Mouse (Mus musculus) ES-Bruce4 (cell line): Measurements from ENCODE around the gene Galnt6. TPM values are rescaled to one million over a fixed set of nuclear protein-coding genes. Genes with fewer than 3 reads are reported as not detected.

Experiments used
- H3K27ac ChIP-seq: 2 replicates; pipeline ENCODE4 v1.5.1; 2012; ENCODE audit warnings: low read length, inconsistent platforms; ENCODE audit not compliant: insufficient read depth
- H3K27me3 ChIP-seq: 2 replicates; pipeline ENCODE4 v1.6.1; 2012; ENCODE audit warnings: mild to moderate bottlenecking, low read length, inconsistent platforms; ENCODE audit not compliant: control insufficient read depth, poor library complexity, insufficient read depth, severe bottlenecking
- H3K36me3 ChIP-seq: 2 replicates; pipeline ENCODE4 v1.6.1; 2012; ENCODE audit warnings: inconsistent platforms, mild to moderate bottlenecking, low read length, moderate library complexity; ENCODE audit not compliant: control insufficient read depth, poor library complexity, insufficient read depth, severe bottlenecking
- H3K4me1 ChIP-seq: one replicate; pipeline ENCODE4 v1.8.1; 2011; ENCODE audit warnings: low read length; ENCODE audit not compliant: control insufficient read depth, insufficient read depth
- H3K4me3 ChIP-seq: 2 replicates; pipeline ENCODE4 v1.5.1; 2011; ENCODE audit warnings: low read depth, mild to moderate bottlenecking, low read length
- H3K9ac ChIP-seq: 2 replicates; pipeline ENCODE4 v1.6.1; 2012; ENCODE audit warnings: low read depth, mild to moderate bottlenecking, inconsistent platforms; ENCODE audit not compliant: poor library complexity, severe bottlenecking
- H3K9me3 ChIP-seq: replicated peaks from 2 replicates; pipeline ENCODE4 v1.6.1; 2012; ENCODE audit warnings: mild to moderate bottlenecking, low read length, inconsistent platforms; ENCODE audit not compliant: control insufficient read depth, poor library complexity, insufficient read depth, severe bottlenecking
- CTCF ChIP-seq: IDR thresholded peaks from one replicate; pipeline ENCODE4 v1.8.1; 2011; ENCODE audit warnings: low read depth, low read length
- EP300 ChIP-seq: IDR thresholded peaks from 2 replicates; pipeline ENCODE4 v1.6.1; 2011; ENCODE audit warnings: low read depth, low read length; ENCODE audit not compliant: insufficient read depth
- POLR2A ChIP-seq: IDR thresholded peaks from one replicate; pipeline ENCODE4 v1.8.1; 2011; ENCODE audit warnings: low read length; ENCODE audit not compliant: insufficient read depth
- polyA plus RNA-seq: library from polyadenylated mRNA; stranded (reverse); fragments of >200 nt; gene quantifications from 2 replicates; pipeline ENCODE4 v1.2.4, GENCODE M21; 2011; ENCODE audit warnings: low read depth; ENCODE audit not compliant: missing spikeins, insufficient read depth, insufficient read length

Galnt6 gene
- polyA plus RNA-seq, 1 experiment: 28.1 TPM

- TF ChIP-seq POLR2A (no peak), CTCF (no peak), EP300 (no peak)
- H3K4me1 ChIP-seq: no peaks in the 10 kb centered on the region
- no peak within 1 kb of the TSS for H3K4me3 ChIP-seq
- H3K27me3 ChIP-seq: no peaks in the 10 kb centered on the region
- H3K9me3 ChIP-seq: peaks cover 10% of the 10 kb centered on the region
- no peaks in the 10 kb centered on the region for H3K36me3 ChIP-seq
- H3K27ac ChIP-seq: no peak within 1 kb of the TSS
- H3K9ac ChIP-seq: no peak within 1 kb of the TSS
Observed at GRCm38 (mm10) chr15:100687430-100687971, 41.7 kb downstream of the Galnt6 start, which contains the start of gene Cela1. Gene Cela1 (minus strand): TSS chr15:100687921.

DNA sequence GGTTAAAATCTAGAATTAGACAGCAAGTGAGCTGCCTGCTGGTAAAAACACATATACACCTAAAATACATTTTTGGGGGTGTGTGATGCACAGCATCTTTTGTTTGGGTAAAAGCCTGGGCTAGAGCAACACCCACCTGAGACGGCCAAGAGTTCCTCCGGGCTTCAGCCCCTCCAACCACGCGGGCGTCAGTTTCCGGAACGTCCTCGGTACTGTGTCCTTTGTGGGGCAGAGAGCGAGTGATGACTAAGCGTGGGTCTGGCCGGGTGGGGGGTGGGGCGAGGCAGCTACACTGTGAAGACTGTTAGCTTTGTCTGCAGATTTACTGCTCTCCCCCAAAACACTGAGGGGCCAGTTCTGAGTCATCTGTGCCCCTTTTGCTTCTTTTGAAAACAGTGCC is 42.2 kb downstream of the Galnt6 start:
- no peaks in the 10 kb centered on the region for H3K27me3 ChIP-seq
- H3K36me3 ChIP-seq: no peaks in the 10 kb centered on the region
- H3K4me1 ChIP-seq: no peaks in the 10 kb centered on the region
- H3K9me3 ChIP-seq: peaks cover 10% of the 10 kb centered on the region
- TF ChIP-seq EP300: no peak
- no peak for TF ChIP-seq POLR2A
- TF ChIP-seq CTCF: no peak
- no peak overlapping the region for H3K4me3 ChIP-seq
- no peak overlapping the region for H3K27ac ChIP-seq
- no peak overlapping the region for H3K9ac ChIP-seq

DNA sequence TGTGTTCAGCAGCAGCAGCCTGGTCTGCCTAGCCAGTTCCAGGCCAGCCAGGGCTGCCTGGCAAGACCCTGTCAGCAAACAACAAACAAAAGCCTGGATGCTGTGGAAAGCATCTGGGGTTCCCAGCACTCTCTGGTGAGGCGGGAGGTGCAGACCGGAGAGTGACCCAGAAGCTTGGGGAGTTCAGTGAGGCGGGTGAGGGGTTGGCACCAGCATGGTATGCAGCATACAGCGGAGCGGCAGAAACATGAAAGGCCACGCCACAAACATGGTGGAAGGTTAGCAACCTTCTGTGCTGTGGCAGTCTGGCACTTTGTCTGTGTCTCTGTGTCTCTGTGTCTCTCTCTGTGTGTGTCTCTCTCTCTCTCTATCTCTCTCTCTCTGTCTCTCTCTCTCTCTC is 42.7 kb downstream of the Galnt6 start:
- no peak for TF ChIP-seq CTCF
- TF ChIP-seq POLR2A: no peak
- no peak for TF ChIP-seq EP300
- Histone ChIP-seq H3K36me3 (no peaks in the 10 kb centered on the region), H3K27me3 (no peaks in the 10 kb centered on the region), H3K27ac (no peak overlapping the region), H3K4me1 (no peaks in the 10 kb centered on the region), H3K9me3 (peaks cover 10% of the 10 kb centered on the region), H3K4me3 (no peak overlapping the region), H3K9ac (no peak overlapping the region)

DNA sequence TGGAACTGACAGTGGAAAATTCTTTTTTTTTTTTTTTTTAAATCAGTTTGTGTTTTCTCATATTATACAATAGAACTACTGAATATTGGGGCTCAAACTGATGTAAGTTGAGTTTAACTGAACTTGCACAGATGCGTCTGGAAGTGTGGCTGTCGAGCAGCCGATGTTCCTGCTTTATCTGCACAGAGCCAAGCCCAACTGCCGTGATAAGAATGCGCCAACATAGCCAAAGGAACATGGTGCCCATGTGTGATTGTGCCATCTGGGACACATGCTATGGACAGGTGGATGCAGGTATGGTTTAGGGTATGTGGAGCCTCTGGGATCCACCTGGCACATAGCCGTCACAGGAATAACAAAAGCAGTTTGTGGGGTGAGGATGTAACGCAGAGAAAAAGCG is 43.3 kb downstream of the Galnt6 start:
- no peak overlapping the region for H3K27ac ChIP-seq
- H3K9me3 ChIP-seq: peaks cover 8% of the 10 kb centered on the region
- H3K9ac ChIP-seq: no peak overlapping the region
- no peak for TF ChIP-seq POLR2A
- TF ChIP-seq CTCF: no peak
- no peak for TF ChIP-seq EP300
- no peaks in the 10 kb centered on the region for H3K4me1 ChIP-seq
- no peak overlapping the region for H3K4me3 ChIP-seq
- H3K36me3 ChIP-seq: no peaks in the 10 kb centered on the region
- H3K27me3 ChIP-seq: no peaks in the 10 kb centered on the region

DNA sequence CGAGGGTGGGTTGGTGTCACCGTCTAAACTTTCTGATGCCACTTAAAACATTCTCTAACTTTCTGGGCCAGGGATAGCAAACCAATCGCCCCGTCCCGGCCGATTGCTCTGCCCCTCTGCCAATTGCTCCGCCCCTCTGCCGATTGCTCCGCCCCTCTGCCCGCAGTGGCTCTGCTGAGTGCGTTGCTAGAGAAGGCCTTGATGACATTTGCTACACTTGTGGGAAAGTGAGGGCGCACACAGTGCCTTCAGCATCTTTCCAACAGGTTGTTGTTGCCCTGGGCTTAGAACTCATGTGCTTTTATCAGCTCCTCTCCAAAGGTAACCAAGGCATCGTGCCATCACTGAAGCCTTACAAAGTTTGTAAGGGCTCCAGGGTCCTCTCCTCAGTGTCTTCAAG is 43.9 kb downstream of the Galnt6 start:
- no peaks in the 10 kb centered on the region for H3K27me3 ChIP-seq
- H3K36me3 ChIP-seq: no peaks in the 10 kb centered on the region
- no peak for TF ChIP-seq CTCF
- no peak for TF ChIP-seq EP300
- no peak for TF ChIP-seq POLR2A
- H3K9ac ChIP-seq: no peak overlapping the region
- H3K9me3 ChIP-seq: peaks cover 3% of the 10 kb centered on the region
- no peaks in the 10 kb centered on the region for H3K4me1 ChIP-seq
- no peak overlapping the region for H3K27ac ChIP-seq
- peak overlapping the region; percentile 46 for H3K4me3 ChIP-seq

DNA sequence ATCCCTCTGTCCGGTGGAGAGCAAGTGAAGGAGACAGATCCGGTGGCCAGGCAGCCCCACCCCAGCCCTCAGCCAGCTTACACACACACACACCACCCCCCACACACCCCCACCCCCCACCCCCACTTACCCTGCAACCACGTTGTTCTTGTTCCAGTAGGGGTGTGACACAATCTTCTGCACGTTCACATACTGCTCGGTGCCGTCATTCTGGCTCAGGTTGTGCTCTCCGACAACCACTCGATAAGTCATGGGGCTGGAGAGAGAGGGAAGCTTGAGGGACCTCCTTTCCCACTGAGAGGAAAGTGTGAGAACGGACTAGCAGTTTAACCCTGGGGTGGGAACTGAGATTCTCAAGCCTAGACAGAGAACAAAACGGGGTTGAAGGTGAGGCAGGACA is 44.7 kb downstream of the Galnt6 start:
- Histone ChIP-seq H3K4me1 (no peaks in the 10 kb centered on the region), H3K27me3 (no peaks in the 10 kb centered on the region), H3K27ac (no peak overlapping the region), H3K9me3 (no peaks in the 10 kb centered on the region), H3K4me3 (peak overlapping the region; percentile 46), H3K9ac (no peak overlapping the region), H3K36me3 (no peaks in the 10 kb centered on the region)
- TF ChIP-seq EP300: no peak
- TF ChIP-seq CTCF: no peak
- no peak for TF ChIP-seq POLR2A
